Mouse (Mus musculus) stomach, postnatal 0 days (tissue): ENCODE data around the gene Kctd4.

Source experiments
- CTCF ChIP-seq: IDR thresholded peaks from 2 replicates; pipeline ENCODE4 v1.5.1; 2016; ENCODE audit warnings: antibody characterized with exemption, low read depth, mild to moderate bottlenecking, moderate library complexity
- EP300 ChIP-seq: optimal IDR thresholded peaks from 2 replicates; pipeline ENCODE3; 2016; ENCODE audit warnings: antibody characterized with exemption

DNA sequence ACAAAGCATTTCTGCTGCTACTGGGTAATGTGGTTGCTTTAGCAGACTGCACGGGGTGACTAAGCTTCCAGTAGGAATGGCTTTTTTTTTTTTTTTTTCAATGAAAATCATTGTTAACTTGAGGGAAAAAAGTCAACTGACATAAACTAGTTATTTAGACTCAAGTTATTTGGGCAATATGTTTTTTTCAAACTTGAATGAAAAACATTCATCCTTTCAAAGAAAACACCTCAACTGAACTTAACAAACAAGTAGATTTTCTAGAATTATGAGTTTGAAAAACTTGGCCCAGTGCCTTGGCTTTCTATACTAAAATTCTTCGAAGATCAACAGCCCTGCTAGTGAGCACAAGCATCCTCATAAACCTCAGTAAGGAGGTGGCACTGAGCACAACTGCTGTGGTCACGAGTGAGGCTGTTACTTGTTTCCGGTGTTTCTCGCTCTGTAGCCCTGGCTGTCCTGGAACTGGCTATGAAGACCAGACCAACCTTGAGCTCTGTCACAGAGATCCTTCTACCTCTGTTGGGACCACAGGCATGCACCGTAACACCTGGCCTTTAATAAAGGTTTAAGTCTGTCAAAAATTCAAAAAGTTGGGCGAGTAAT lies 32.2 kb downstream of the Kctd4 start:
- TF ChIP-seq CTCF = no peak
- TF ChIP-seq EP300 = no peak
